Mouse (Mus musculus): Measurements from ENCODE around the gene Rftn1.

- TF ChIP-seq CHD2 (IDR thresholded peaks at IDR 0.05; ENCODE audit: low read depth, low read length): no peak
- no peak for TF ChIP-seq ZNF384 (IDR thresholded peaks at IDR 0.05; ENCODE audit: low read depth, low read length)
- no peak for TF ChIP-seq HCFC1 (IDR thresholded peaks at IDR 0.05; ENCODE audit: borderline replicate concordance, insufficient read depth, low read length)
These were observed 156.8 kb downstream of the Rftn1 start for GRCm38 (mm10) chr17:50033698-50034097.
